Mouse (Mus musculus) heart, embryonic 16.5 days (tissue): Measurements from ENCODE around the gene Cnot6l. TPM values are rescaled to one million over a fixed set of nuclear protein-coding genes. Genes with fewer than 3 reads are reported as not detected.
A peak's percentile ranks its signal among the peaks of the same experiment; 100 is the strongest.

Experiments
- ATAC-seq: fragments of 200-750 bp; cut with Nextera tagmentation; replicated peaks from 2 replicates; pipeline ENCODE4 v1.8.0; 2017; ENCODE audit warnings: moderate number of reproducible peaks; ENCODE audit not compliant: insufficient read depth, low FRiP score; ENCODE audit errors: extremely low read depth
- H3K27ac ChIP-seq: fragments of 300-500 bp; sonication (generic); 2 replicates; pipeline ENCODE4 v1.5.1; 2014; ENCODE audit warnings: mild to moderate bottlenecking, low read length, control low read depth, moderate library complexity
- H3K27me3 ChIP-seq: fragments of 300-500 bp; sonication (generic); 2 replicates; pipeline ENCODE4 v1.6.1; 2014; ENCODE audit warnings: low read length, mixed read lengths; ENCODE audit not compliant: control insufficient read depth, insufficient read depth
- H3K36me3 ChIP-seq: fragments of 300-500 bp; sonication (generic); 2 replicates; pipeline ENCODE4 v1.6.1; 2014; ENCODE audit not compliant: control insufficient read depth, insufficient read depth
- H3K4me1 ChIP-seq: fragments of 300-500 bp; sonication (generic); 2 replicates; pipeline ENCODE4 v1.6.1; 2014; ENCODE audit warnings: low read length, mixed read lengths; ENCODE audit not compliant: control insufficient read depth, insufficient read depth
- H3K4me2 ChIP-seq: fragments of 300-500 bp; sonication (generic); 2 replicates; pipeline ENCODE4 v1.6.1; 2014; ENCODE audit warnings: low read depth, mild to moderate bottlenecking, control low read depth, low read length
- H3K4me3 ChIP-seq: fragments of 300-500 bp; sonication (generic); 2 replicates; pipeline ENCODE4 v1.5.1; 2014; ENCODE audit warnings: mild to moderate bottlenecking, control low read depth, low read length
- H3K9ac ChIP-seq: fragments of 300-500 bp; sonication (generic); 2 replicates; pipeline ENCODE4 v1.6.1; 2014; ENCODE audit warnings: low read length, control low read depth
- H3K9me3 ChIP-seq: fragments of 300-500 bp; sonication (generic); replicated peaks from 2 replicates; pipeline ENCODE4 v1.6.1; 2016; ENCODE audit warnings: low read length; ENCODE audit not compliant: control insufficient read depth
- WGBS: fragments of 180-500 bp; shearing (Covaris S2); extraction: QIAGEN DNeasy Blood & Tissue Kit; methylation state at CpG from one replicate; pipeline ENCODE4 v1.1.7; 2014; 5-methylcytosine and 5-hydroxymethylcytosine counted together
- polyA plus RNA-seq: library from polyadenylated mRNA; unstranded; fragments of >200 nt; fragmentation: Nextera tagmentation; extraction: Ambion mirVana; gene quantifications from 2 replicates; pipeline ENCODE4 v1.2.1, GENCODE M21; 2015

Cnot6l gene
- polyA plus RNA-seq, 1 experiment from 2014 or later = 14.6 TPM

- H3K4me3 ChIP-seq = no peak overlapping the region
- H3K9ac ChIP-seq = no peak overlapping the region
- peaks cover 14% of the 10 kb centered on the region for H3K4me1 ChIP-seq
- 63% methylated on average over 2 of the region's 2 CpGs for WGBS
- ATAC-seq = no peak
- no peak overlapping the region for H3K27ac ChIP-seq
- H3K36me3 ChIP-seq = no peaks in the 10 kb centered on the region
- H3K4me2 ChIP-seq = no peak overlapping the region
- peaks cover 4% of the 10 kb centered on the region; the same call in 1 of the 2 replicates for H3K9me3 ChIP-seq
- H3K27me3 ChIP-seq = no peaks in the 10 kb centered on the region
Observed at GRCm38 (mm10) chr5:96166761-96167160, 2.8 kb upstream of the Cnot6l start.

DNA sequence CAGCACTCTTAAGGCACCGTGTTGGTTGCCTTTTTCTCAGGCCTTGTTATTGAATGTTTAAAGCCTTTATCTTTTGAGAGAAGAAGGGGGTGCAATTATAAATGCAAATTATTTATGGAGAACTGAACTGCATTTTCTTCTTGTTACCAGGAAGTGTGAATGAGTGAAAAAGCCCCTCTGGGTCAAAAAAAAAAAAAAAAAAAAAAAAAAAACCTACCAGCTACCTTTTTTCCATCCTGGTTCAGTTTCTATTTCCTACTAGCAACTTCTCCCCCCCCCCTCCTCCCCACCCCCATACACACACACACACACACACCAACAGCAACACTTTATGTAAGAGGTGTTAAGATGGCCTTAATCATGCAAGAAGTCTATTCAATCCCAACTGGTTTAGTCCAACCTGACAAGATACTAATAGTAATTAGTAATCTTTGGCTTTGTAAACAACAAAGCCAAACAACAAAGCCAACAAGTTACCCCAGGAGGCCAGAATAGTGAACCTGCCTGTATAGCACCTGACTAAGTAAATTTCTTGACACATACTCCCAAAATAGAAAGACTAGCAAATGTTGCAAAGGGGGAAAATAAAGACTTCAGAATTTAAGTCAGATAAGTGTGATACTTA is 463 bp downstream of the Cnot6l start:
- Histone ChIP-seq H3K4me2 (peak overlapping the region; percentile 72), H3K36me3 (no peaks in the 10 kb centered on the region), H3K9me3 (peaks cover 4% of the 10 kb centered on the region; the same call in 1 of the 2 replicates), H3K27me3 (no peaks in the 10 kb centered on the region), H3K9ac (peak overlapping the region; percentile 76), H3K4me3 (peak overlapping the region; percentile 96), H3K27ac (peak overlapping the region; percentile 98), H3K4me1 (peaks cover 23% of the 10 kb centered on the region)
- ATAC-seq = no peak
- 0% methylated on average over 1 of the region's 1 CpGs for WGBS

DNA sequence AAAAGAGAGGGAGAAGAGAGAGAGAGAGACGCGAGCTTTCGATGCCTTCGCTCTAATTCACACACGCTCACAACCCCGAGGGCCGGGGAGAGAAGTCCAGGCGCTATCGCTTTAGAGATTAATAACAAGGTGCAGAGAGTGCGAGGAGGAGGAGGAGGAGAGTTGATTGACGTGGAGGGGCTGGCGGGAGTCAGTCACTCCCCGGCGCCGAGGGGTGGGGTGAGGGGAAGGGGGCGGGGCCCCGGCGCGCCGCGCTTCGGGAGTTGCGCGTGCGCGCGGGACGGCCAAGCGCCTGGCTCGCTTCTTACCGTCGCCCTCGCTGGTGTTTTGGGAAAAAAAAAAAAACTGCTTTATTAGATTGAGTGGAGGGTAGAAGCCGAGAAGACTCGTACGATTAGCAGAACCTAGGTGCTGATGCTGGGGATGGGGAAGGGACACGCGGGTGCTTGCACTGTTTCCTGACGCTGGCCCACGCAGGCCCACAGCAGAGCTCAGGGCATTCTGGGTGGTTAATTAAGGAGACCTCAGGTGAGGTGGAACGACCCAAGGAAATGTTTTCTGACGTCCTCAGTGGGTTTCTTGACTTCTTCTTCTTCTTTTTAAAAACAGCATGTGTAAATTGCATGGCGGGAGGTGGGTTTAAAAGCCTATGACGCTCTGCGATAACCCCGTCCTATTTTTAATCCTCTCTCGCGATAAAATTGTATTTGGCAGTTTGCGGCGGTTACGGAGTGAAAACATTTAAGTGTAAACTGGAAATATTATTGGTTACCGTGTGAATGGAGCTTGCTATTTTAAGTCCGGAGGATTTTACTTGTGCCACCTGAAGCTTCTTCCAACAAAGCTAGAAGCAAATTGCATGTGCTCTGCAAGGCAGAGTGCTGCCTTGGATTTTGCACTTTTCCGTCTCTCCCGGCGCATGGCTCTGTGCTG is 1.3 kb downstream of the Cnot6l start:
- H3K9me3 ChIP-seq = peaks cover 4% of the 10 kb centered on the region; the same call in 1 of the 2 replicates
- H3K4me2 ChIP-seq = peak overlapping the region; percentile 72
- H3K4me1 ChIP-seq = peaks cover 23% of the 10 kb centered on the region
- H3K36me3 ChIP-seq = no peaks in the 10 kb centered on the region
- under 1% methylated on average over 56 of the region's 56 CpGs for WGBS
- ATAC-seq = peak; percentile 88
- H3K27ac ChIP-seq = peak overlapping the region; percentile 98
- H3K27me3 ChIP-seq = no peaks in the 10 kb centered on the region
- H3K4me3 ChIP-seq = peak overlapping the region; percentile 96
- H3K9ac ChIP-seq = peak overlapping the region; percentile 99

DNA sequence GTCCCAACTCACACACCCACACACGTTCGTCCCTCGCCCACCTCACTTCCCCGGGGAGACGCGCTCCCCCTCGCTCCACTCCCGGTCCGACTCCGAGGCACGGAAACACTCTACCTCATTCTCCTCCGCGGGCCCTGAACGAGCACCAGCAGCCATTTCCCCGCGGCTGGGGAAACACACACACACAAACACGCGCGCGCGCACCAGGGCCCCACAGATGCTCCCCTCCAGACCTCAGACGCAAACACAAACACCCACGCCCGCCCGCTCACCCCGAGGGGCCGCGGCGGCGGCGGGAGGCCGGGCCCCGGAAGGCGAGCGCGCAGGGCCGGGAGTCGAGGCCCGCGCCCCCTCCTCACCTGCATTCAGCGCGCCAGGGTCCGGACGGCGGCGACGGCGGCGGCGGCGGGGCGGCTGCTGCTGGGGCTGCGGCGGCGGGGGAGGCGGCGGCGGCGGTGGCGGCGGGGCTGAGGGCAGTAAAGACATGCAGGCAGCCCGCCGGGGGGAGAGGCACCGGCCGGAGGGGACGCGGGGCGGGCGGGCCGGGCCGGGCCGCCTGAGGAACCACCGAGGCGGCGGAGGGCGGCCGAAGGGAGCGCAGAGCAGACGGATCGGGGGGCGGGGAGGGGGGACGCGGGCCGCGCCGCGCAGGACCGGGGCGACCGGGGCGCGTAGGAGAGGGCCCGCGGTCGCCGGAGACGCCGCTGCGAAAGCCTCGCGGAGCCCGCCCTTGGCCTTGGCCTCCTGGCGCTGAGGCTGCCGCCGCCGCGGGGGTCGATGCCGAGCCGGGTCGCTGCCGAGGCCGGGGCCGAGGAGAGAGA is 2.2 kb downstream of the Cnot6l start:
- peaks cover 23% of the 10 kb centered on the region for H3K4me1 ChIP-seq
- H3K27me3 ChIP-seq = no peaks in the 10 kb centered on the region
- H3K27ac ChIP-seq = peak overlapping the region; percentile 98
- no peaks in the 10 kb centered on the region for H3K36me3 ChIP-seq
- peaks cover 3% of the 10 kb centered on the region; the same call in 1 of the 2 replicates for H3K9me3 ChIP-seq
- WGBS = under 1% methylated on average over 68 of the region's 114 CpGs
- peak overlapping the region; percentile 72 for H3K4me2 ChIP-seq
- H3K4me3 ChIP-seq = peak overlapping the region; percentile 96
- peak; percentile 21 for ATAC-seq
- H3K9ac ChIP-seq = peak overlapping the region; percentile 99

GRCm38 (mm10) chr5:96161263-96161577 is 2.8 kb downstream of the Cnot6l start:
- peaks cover 23% of the 10 kb centered on the region for H3K4me1 ChIP-seq
- no peak for ATAC-seq
- peak overlapping the region; percentile 98 for H3K27ac ChIP-seq
- H3K27me3 ChIP-seq = no peaks in the 10 kb centered on the region
- no peaks in the 10 kb centered on the region for H3K9me3 ChIP-seq
- WGBS = 0% methylated on average over 33 of the region's 45 CpGs
- H3K9ac ChIP-seq = peak overlapping the region; percentile 99
- H3K36me3 ChIP-seq = no peaks in the 10 kb centered on the region
- peak overlapping the region; percentile 96 for H3K4me3 ChIP-seq
- peak overlapping the region; percentile 72 for H3K4me2 ChIP-seq

- Histone ChIP-seq H3K27ac (peak overlapping the region; percentile 98), H3K9me3 (no peaks in the 10 kb centered on the region), H3K27me3 (no peaks in the 10 kb centered on the region), H3K4me2 (peak overlapping the region; percentile 72), H3K9ac (peak overlapping the region; percentile 99), H3K4me1 (peaks cover 23% of the 10 kb centered on the region), H3K36me3 (no peaks in the 10 kb centered on the region), H3K4me3 (peak overlapping the region; percentile 96)
- no peak for ATAC-seq
- under 1% methylated on average over 50 of the region's 50 CpGs for WGBS
Observed at GRCm38 (mm10) chr5:96160467-96161262, 3.3 kb downstream of the Cnot6l start.

DNA sequence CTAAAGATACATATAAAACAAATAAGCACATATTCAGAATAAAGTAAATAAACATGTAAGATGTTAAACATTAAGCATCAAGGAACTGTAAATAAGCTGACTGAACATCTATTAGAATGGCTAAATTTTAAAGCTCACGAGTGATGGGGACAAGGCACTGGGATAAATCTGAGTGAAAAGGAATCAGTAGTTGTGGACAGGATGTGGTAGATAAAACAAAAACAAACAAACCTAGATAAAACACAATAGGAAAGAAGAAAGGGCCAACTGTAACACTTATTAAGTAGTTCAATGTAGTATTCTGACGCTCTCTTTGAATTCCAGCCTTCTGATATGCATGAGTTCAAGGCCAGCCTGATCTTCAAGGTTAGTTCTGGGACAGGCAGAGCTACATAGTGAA is 21.6 kb downstream of the Cnot6l start:
- Histone ChIP-seq H3K4me3 (no peak overlapping the region), H3K36me3 (no peaks in the 10 kb centered on the region), H3K27ac (no peak overlapping the region), H3K4me1 (peaks cover 2% of the 10 kb centered on the region; the same call in 1 of the 2 replicates), H3K9ac (no peak overlapping the region), H3K4me2 (no peak overlapping the region), H3K27me3 (no peaks in the 10 kb centered on the region), H3K9me3 (no peaks in the 10 kb centered on the region)
- WGBS = 50% methylated on average over 2 of the region's 2 CpGs
- no peak for ATAC-seq

DNA sequence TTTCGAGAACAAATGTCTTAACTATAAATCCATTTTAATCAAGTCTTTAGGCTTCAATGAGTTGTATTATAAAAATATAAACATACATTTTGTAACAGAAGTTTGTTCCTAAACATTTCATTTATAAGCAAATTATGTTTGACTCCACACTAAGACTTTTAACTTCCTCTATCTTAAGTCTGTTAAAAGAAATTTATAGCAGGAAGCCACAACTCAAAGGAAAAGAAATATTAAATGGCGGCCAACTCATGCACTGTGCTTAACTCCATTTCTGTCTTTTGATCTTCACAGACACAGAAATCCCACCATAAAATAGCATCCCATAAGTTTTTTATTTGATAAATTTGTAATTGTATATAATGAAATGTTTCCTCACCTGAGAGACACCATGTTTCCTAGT is 33.3 kb downstream of the Cnot6l start:
- no peak overlapping the region for H3K4me2 ChIP-seq

More for the DNA sequence above, 33.3 kb downstream of the Cnot6l start:
- no peaks in the 10 kb centered on the region for H3K9me3 ChIP-seq
- peaks cover 5% of the 10 kb centered on the region for H3K4me1 ChIP-seq
- ATAC-seq = no peak
- no peak overlapping the region for H3K9ac ChIP-seq
- H3K27me3 ChIP-seq = no peaks in the 10 kb centered on the region
- no peak overlapping the region for H3K27ac ChIP-seq
- peaks cover 9% of the 10 kb centered on the region for H3K36me3 ChIP-seq
- no peak overlapping the region for H3K4me3 ChIP-seq
- whole genome bisulfite sequencing = 95% methylated on average over 2 of the region's 2 CpGs
